Mouse (Mus musculus): ENCODE data around the gene Gcc2.

Gene Gcc2

DNA sequence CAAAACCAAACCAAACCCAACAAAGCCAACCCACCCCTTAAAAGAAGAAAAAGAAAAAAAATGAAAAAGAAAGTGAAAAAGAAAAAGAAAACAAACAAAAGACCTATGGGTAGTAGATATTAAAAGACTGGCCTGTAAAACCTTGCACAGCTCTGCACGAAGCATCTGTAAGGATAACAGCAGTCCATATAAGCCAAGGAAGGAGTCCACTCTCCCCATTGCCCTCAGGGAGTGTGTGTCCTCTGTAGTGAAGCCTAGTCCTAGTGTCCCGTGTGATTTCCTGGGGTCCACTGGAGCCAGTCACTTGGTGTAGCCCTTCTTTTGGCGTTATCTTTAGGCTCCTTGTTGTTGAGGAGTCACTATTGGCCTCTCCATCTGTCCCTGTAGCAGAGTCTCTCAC lies 25.3 kb upstream of the Gcc2 start:
- in situ Hi-C loops (cut with MboI, MseI), result loop anchor here (25.0 kb wide), 2 partner anchors 757 to 1618 kb away; no protein-coding TSS in a partner anchor

GRCm38 (mm10) chr10:58231088-58231487 lies 24.2 kb upstream of the Gcc2 start:
- in situ Hi-C loops (cut with MboI, MseI), result loop anchor here (25.0 kb wide), 2 partner anchors 756 to 1619 kb away; no protein-coding TSS in a partner anchor

- in situ Hi-C loops (cut with MboI, MseI), result loop anchor here (25.0 kb wide), 2 partner anchors 755 to 1620 kb away; no protein-coding TSS in a partner anchor
These were observed 23.3 kb upstream of the Gcc2 start for GRCm38 (mm10) chr10:58231779-58232640.

DNA sequence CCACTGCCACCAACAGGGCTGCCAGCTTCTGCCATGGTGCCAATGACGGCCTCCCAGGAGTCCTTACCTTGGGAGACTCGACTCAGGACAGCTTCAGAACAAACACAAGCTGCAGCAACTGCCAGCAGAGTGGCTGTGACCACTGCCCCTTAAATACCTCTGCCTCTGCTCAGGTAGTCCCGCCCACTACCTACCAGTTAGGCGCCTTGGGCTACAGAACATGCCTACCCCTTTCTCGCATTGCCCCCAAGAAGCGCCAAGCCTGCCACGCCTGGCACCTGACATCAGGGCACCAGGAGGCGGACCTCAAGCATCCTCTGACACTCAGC lies 22.7 kb upstream of the Gcc2 start, which contains the start of gene Duxf3:
TSS of gene Duxf3 (minus strand) at position 35 of the 329 bp plus-strand sequence.
- in situ Hi-C loops (cut with MboI, MseI), result loop anchor here (25.0 kb wide), 2 partner anchors 755 to 1620 kb away; no protein-coding TSS in a partner anchor

DNA sequence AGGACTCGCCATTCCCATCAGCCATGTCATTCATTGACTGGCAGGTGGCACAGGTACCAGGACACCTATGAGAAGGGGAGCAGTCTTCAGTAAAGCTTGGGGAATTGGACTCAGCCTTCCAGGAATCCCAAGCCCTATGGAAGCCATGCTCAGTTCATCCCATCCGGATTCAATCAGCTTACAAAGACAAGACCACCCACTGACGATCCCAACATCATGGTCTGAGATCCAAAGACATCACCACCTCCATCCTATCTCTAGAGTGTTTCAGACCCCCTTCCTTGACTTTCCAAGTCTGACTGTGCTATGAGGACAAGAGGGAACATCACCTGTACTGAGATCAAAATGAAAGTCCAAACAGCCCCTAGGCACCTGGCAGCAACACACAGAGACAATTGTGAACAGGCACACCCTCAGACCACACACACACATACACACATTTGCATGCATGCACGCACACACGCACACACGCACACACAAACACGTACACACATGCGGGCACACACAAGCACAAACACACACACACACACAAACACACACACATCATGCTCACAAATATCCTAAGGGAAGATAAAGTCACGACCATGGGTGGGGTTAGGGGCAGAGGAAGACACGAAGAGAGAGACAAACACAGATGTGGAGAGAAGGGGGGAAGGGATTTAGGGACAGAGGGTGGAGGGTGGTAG lies 22.1 kb upstream of the Gcc2 start:
- in situ Hi-C loops (cut with MboI, MseI), result loop anchor here (25.0 kb wide), 2 partner anchors 754 to 1621 kb away; no protein-coding TSS in a partner anchor

GRCm38 (mm10) chr10:58233740-58234121 lies 21.6 kb upstream of the Gcc2 start:
- in situ Hi-C loops (cut with MboI, MseI), result loop anchor here (25.0 kb wide), 2 partner anchors 754 to 1621 kb away; no protein-coding TSS in a partner anchor

- in situ Hi-C loops (cut with MboI, MseI), result loop anchor here (25.0 kb wide), 2 partner anchors 752 to 1623 kb away; no protein-coding TSS in a partner anchor
These were observed 20.3 kb upstream of the Gcc2 start for GRCm38 (mm10) chr10:58234985-58235384.

DNA sequence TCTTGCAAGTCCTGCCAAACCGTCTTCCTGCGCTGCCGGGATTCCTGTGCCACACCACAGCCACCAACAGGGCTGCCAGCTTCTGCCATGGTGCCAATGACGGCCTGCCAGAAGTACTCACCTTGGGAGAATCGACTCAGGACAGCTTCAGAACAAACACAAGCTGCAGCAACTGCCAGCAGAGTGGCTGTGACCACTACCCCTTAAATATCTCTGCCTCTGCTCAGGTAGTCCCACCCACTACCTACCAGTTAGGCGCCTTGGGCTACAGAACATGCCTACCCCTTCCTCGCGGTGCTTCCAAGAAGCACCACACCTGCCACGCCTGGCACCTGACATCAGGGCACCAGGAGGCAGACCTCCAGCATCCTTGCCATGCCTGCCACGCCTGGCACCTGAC lies 18.7 kb upstream of the Gcc2 start, which contains the start of gene Gm4981:
TSS of gene Gm4981 (minus strand) at position 89 of the 400 bp plus-strand sequence.
- in situ Hi-C loops (cut with MboI, MseI), result loop anchor here (25.0 kb wide), 2 partner anchors 751 to 1624 kb away; no protein-coding TSS in a partner anchor

DNA sequence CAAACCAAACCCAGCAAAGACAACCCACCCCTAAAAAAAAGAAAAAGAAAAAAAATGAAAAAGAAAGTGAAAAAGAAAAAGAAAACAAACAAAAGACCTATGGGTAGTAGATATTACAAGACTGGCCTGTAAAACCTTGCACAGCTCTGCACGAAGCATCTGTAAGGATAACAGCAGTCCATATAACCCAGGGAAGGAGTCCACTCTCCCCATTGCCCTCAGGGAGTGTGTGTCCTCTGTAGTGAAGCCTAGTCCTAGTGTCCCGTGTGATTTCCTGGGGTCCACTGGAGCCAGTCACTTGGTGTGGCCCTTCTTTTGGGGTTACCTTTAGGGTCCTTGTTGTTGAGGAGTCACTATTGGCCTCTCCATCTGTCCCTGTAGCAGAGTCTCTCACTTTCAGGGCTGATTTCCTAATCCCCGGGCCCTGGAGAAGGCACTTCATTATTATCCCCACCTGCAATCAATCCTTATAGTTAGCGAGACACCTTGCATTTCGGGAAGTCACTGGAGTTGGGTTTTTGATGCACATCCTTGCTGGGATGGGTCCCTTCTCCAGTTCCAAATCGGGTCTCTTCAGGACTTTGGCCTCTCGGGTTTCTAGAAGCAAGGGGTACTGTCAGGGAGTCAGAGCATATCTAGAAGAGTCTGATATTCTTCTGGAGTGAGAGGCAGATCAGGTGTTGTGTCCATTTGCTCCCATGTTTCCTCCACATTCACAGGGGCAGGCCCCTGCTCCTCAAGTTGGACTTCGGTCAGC lies 16.1 kb upstream of the Gcc2 start:
- in situ Hi-C loops (cut with MboI, MseI), result loop anchor here (25.0 kb wide), 2 partner anchors 748 to 1627 kb away; no protein-coding TSS in a partner anchor

DNA sequence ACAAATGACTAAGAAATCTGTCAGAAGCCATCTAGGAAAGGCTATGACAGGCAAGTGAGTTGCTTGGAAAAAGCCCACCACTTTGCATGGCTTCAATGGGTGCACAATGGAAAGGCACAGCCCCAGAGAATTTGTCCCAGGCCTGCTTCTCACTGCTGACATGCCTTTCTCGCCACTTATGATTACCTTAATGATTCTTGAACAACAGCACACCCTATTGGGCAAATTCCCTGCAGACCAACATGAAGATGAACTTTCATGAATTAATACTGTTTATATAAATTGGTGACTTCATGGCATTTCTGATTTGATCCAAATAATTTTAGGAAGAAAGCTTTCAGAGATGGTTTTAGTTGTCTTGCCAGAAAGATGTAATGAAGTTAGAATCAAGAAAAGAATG lies 5.8 kb upstream of the Gcc2 start:
- in situ Hi-C loops (cut with MboI, MseI), result loop anchor here (25.0 kb wide), 2 partner anchors 738 to 1637 kb away; no protein-coding TSS in a partner anchor

DNA sequence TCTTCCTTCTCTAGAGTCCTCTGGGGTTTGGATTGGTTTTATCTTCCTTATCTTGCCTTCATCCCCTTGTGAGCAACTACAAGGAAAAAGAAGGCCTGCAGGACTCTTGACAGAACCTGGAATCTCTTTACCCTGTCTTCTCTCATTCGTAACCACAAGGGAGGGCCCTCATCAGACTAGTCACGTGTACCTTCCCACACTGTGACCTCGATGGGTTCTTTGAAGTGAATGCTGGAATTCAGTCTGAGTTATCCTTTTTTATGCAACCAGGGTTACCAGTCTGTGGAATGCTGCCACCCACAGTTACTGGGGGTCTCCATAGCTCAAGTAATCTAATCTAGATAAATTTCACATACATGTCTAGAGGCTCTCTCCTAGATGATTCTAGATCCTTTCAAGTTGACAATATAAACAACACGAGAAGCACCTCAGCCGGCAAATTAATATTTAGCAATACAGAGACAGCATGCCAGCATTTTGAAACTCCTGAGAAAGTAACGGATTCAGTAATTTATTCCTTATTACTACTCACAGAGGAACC lies 592 bp upstream of the Gcc2 start:
- in situ Hi-C loops (cut with MboI, MseI), result no loop called here

DNA sequence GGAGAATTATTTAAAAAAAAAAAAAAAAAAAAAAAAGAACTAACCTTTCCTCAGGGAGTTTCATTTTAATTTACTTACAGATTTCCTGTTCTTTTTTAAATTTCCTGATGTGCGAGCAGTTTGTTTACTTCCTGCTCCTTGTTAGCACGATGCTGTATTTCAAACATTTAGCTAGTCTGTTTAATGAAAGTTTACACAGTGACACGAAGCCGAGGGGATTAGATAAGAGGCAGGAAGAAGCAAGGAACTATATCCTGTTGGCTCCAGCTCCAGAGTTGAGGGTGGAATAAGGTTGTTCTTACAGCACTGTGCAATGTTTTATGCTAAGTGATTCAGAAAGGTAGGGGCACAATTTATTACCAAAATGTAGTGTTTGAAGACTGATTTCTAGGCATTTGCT lies 657 bp downstream of the Gcc2 start:
- in situ Hi-C loops (cut with MboI, MseI), result no loop called here

- in situ Hi-C loops (cut with MboI, MseI), result no loop called here
These were observed 3.2 kb downstream of the Gcc2 start for GRCm38 (mm10) chr10:58258466-58258865.

DNA sequence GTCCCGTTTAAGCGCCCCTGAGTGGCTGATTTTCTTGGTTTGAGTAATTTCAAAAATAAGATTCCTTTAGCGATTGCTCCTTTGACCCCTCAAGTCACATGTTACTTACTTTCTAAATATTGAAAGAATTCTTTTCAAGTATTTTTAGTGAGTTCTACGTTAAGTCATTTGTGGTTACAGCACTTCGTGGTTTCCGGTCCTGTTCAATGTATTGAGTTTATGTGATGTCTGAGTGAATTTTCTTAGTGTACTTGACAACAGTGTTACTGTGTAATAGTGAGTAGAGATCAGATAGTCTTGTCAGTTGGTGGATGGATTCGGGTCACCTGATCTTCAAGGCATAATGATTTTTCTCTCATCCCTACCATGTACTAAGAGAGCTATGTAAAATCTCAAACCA lies 26.9 kb downstream of the Gcc2 start:
- in situ Hi-C loops (cut with MboI, MseI), result no loop called here

DNA sequence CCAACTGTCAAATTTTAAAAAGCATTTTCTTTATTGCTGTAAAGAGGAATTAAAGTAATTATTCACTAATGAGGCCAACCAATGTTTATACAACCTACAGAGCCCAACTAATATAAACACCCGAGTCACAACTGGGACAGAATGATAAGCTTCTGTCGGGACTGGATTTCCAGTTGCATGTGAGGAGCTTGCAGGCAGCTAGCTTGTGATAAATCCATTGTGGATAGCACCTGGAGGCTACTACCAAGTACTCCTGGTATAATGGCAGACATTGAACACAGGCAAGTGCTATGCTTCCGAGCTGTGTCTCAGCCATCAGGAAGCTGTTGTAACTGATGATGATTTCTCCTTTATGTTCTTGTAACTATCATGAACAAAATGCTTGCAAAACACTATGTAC lies 35.4 kb downstream of the Gcc2 start:
- in situ Hi-C loops (cut with MboI, MseI), result no loop called here

DNA sequence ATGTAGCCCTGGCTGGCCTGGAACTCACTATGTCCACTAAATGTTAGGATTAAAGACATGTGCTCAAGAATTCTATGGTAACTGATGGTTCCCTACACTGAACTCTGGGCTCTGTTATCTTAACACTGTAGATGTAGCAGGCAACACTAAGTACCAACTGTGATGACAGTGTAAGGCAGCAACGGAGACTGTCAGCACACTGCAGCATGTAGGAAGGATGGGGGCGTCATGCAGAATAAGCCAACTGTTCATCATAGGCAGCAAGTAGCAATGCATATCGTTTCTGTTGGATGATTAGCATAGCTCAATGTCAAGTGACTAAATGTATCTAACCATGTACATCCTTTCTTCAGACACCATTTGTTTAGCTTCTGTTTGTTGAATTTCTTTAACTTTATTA lies 38.9 kb downstream of the Gcc2 start:
- in situ Hi-C loops (cut with MboI, MseI), result no loop called here

DNA sequence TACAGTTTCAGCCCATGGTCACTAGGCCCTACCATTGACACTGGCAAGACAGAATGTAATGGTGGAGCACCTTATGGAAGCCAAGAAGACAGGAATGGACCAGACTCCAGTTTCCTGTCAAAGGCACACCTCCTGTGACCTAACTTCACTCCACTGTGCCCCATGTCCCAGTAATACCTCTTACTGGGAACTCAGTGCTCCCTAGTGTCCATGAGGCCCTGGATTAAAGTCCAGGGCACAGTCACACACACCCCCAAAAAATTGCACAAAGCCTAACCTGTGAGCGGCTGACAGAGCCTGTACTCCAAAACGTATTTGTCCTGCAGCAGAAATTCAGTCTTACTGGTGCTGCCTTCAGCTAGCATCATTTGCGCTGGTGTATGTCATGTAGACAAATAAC lies 40.3 kb downstream of the Gcc2 start:
- in situ Hi-C loops (cut with MboI, MseI), result no loop called here

GRCm38 (mm10) chr10:58304996-58305395 lies 49.7 kb downstream of the Gcc2 start:
- in situ Hi-C loops (cut with MboI, MseI), result no loop called here

- in situ Hi-C loops (cut with MboI, MseI), result no loop called here
These were observed 51.6 kb downstream of the Gcc2 start for GRCm38 (mm10) chr10:58306897-58307296.

DNA sequence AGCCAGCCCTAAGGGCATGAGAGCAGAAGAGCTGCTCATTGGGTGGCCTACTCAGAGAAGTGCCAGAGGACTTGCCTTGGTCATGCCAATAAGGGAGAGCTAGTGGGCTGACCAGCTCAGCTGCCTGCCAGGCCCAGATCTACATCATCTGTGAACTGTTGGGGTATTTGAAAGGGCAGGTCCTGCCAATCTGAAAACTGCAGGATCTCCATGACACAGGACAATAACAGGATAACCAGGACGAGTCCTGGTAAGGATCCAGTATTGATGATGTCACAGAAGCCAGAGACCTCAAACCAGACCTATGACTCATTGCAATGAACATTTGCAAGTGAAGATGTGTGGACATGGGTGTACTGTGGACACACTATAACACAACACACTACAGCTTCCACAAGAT lies 55.5 kb downstream of the Gcc2 start:
- in situ Hi-C loops (cut with MboI, MseI), result no loop called here

GRCm38 (mm10) chr10:58312887-58313286 lies 57.6 kb downstream of the Gcc2 start:
- in situ Hi-C loops (cut with MboI, MseI), result no loop called here

Data from regulatory T cell (primary cell).